Mouse (Mus musculus): ENCODE measurements around the gene Rtf2. TPM values are rescaled to one million over a fixed set of nuclear protein-coding genes. Genes with fewer than 3 reads are reported as not detected.
A peak's percentile ranks its signal among the peaks of the same experiment; 100 is the strongest.

Rtf2 gene
- polyA plus RNA-seq, 1 experiment from 2014 or later: 73.6 TPM

DNA sequence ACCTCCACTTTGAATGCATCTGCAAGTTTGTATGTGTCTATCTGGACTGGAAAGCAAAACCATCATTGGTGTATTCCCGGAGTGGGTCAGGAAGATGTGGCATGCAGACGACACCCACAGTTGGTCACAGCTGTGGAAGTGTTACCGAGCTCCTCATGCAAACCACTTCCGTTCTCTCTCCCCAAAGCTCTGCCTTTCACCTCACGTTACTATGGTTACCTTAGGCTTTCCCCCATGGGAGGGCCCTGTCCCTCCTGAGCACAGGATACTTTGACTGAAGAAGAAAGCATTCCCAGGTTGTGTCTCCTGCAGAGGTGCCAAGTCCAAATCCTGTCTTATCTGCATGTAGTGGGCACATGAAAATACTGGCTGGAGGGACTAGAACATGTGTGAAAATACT lies 6.6 kb upstream of the Rtf2 start:
- ATAC-seq (ENCODE audit: insufficient read depth): no peak
- Histone ChIP-seq H3K4me3 (ENCODE audit: low read depth, low read length) (no peak overlapping the region), H3K4me1 (ENCODE audit: insufficient read depth) (no peaks in the 10 kb centered on the region), H3K36me3 (ENCODE audit: insufficient read depth) (no peaks in the 10 kb centered on the region), H3K4me2 (no peak overlapping the region), H3K27me3 (ENCODE audit: insufficient read depth, low read length) (no peaks in the 10 kb centered on the region), H3K27ac (ENCODE audit: low read depth) (no peak overlapping the region), H3K9ac (no peak overlapping the region), H3K9me3 (ENCODE audit: low read depth, low read length) (no peaks in the 10 kb centered on the region)
- WGBS: 27% methylated on average over 5 of the region's 5 CpGs
- DNase-seq: no peak
- TF ChIP-seq CTCF (IDR thresholded peaks at IDR 0.05; ENCODE audit: low read depth): no peak

DNA sequence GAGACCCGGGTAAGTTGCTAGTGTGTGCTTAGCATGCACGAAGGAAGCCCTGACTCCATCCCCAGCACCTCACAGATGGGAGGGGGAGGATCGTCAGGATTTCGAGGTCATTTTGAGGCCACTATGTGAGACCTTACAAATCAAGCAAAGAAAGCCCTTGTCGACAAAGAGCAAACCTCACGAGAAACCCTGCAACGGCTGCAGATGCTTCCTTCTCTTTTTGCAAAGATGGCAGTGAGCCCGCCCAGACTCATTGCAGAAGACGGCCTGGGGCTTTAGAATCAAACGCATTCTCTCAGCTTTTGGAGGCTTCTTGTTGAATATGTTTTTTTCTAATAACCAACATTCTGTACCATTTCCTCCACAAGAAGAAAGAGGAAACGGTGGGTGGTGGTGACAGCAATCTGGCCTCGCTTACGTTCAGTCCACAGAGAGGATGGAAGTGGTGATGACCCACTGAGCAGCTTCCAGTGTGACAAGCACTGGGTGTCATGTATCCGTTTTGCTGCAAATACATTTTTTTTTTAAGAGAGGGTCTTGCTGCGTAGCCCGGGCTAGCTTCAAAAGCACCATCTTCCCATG lies 2.9 kb upstream of the Rtf2 start:
- Histone ChIP-seq H3K9ac (no peak overlapping the region), H3K4me2 (no peak overlapping the region), H3K9me3 (ENCODE audit: low read depth, low read length) (no peaks in the 10 kb centered on the region), H3K4me3 (ENCODE audit: low read depth, low read length) (no peak overlapping the region), H3K27me3 (ENCODE audit: insufficient read depth, low read length) (no peaks in the 10 kb centered on the region), H3K27ac (ENCODE audit: low read depth) (no peak overlapping the region), H3K36me3 (ENCODE audit: insufficient read depth) (no peaks in the 10 kb centered on the region), H3K4me1 (ENCODE audit: insufficient read depth) (no peaks in the 10 kb centered on the region)
- TF ChIP-seq CTCF (IDR thresholded peaks at IDR 0.05; ENCODE audit: low read depth): no peak
- ATAC-seq (ENCODE audit: insufficient read depth): no peak
- DNase-seq: no peak
- 50% methylated on average over 16 of the region's 16 CpGs for WGBS

DNA sequence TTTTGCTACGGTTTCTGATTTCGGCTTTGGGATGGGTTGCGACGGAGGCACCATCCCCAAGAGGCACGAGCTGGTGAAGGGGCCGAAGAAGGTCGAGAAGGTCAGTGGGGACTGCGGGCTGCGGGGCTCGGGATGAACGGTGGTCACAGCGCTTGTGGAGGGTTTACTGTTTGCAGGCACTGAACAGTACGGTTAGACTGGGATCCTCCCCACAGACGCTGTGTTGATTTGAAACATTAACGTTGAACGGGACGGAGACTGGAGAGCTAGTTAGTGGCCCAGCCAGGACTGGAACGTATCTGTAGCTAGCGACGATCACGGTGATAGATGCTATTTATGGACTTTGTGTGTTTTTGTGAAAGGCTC lies 267 bp downstream of the Rtf2 start:
- DNase-seq (no peak), ATAC-seq (ENCODE audit: insufficient read depth) (peak; percentile 53)
- H3K27me3 ChIP-seq (ENCODE audit: insufficient read depth, low read length): no peaks in the 10 kb centered on the region
- H3K4me1 ChIP-seq (ENCODE audit: insufficient read depth): no peaks in the 10 kb centered on the region
- peak overlapping the region; percentile 78 for H3K4me3 ChIP-seq (ENCODE audit: low read depth, low read length)
- peak overlapping the region; percentile 55 for H3K9ac ChIP-seq
- peaks cover 9% of the 10 kb centered on the region; the same call in 1 of the 2 replicates for H3K36me3 ChIP-seq (ENCODE audit: insufficient read depth)
- no peaks in the 10 kb centered on the region for H3K9me3 ChIP-seq (ENCODE audit: low read depth, low read length)
- under 1% methylated on average over 21 of the region's 21 CpGs for WGBS
- peak overlapping the region; percentile 50 for H3K27ac ChIP-seq (ENCODE audit: low read depth)
- TF ChIP-seq CTCF (IDR thresholded peaks at IDR 0.05; ENCODE audit: low read depth): no peak
- peak overlapping the region; percentile 87 for H3K4me2 ChIP-seq

DNA sequence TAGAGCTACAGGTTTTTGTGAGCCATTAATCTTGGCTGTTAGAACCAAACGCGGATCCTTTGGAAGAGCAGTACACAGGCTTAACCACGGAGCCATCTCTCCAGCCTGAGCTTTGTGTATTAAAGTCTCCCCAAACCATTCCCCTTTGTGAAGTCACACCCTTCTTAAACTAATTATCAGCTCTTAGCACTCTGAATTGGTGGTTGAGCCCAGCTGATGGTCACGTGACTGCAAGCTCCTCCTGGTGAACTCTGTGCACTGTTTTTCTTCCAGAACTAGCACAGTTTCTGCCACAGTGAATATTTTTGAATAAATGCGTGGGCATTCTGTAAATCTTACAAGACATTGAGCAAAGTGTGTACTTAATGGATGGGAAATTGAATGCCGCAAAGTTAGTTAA lies 820 bp downstream of the Rtf2 start:
- Histone ChIP-seq H3K9me3 (ENCODE audit: low read depth, low read length) (no peaks in the 10 kb centered on the region), H3K4me1 (ENCODE audit: insufficient read depth) (no peaks in the 10 kb centered on the region), H3K9ac (peak overlapping the region; percentile 55), H3K36me3 (ENCODE audit: insufficient read depth) (peaks cover 14% of the 10 kb centered on the region; the same call in 1 of the 2 replicates), H3K4me2 (peak overlapping the region; percentile 87), H3K27ac (ENCODE audit: low read depth) (no peak overlapping the region), H3K27me3 (ENCODE audit: insufficient read depth, low read length) (no peaks in the 10 kb centered on the region), H3K4me3 (ENCODE audit: low read depth, low read length) (peak overlapping the region; percentile 78)
- ATAC-seq (ENCODE audit: insufficient read depth) (no peak), DNase-seq (no peak)
- WGBS: 27% methylated on average over 6 of the region's 6 CpGs
- no peak for TF ChIP-seq CTCF (IDR thresholded peaks at IDR 0.05; ENCODE audit: low read depth)

DNA sequence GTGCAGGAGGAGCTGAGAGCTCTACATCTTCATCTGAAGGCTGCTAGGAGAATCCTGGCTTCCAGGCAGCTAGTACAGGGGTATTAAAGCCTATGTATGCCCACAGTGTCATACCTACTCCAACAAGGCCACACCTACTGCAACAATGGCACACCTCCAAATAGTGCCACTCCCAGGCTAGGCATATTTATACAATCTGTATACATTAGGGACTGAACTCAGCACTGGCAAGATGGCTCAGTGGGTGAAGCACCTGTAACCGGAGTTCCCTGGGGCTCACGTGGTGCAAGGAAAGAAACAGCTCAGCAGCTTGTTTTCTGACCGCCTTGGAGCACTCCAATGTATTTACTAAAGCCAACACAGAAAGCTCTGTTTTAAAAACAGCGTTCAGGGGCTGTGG lies 5.3 kb downstream of the Rtf2 start:
- H3K9ac ChIP-seq: no peak overlapping the region
- ATAC-seq (ENCODE audit: insufficient read depth) (no peak), DNase-seq (no peak)
- no peak overlapping the region for H3K27ac ChIP-seq (ENCODE audit: low read depth)
- WGBS: 88% methylated on average over 4 of the region's 4 CpGs
- no peak overlapping the region for H3K4me2 ChIP-seq
- H3K4me3 ChIP-seq (ENCODE audit: low read depth, low read length): no peak overlapping the region
- TF ChIP-seq CTCF (IDR thresholded peaks at IDR 0.05; ENCODE audit: low read depth): no peak
- no peaks in the 10 kb centered on the region for H3K27me3 ChIP-seq (ENCODE audit: insufficient read depth, low read length)
- peaks cover 59% of the 10 kb centered on the region for H3K36me3 ChIP-seq (ENCODE audit: insufficient read depth)
- H3K4me1 ChIP-seq (ENCODE audit: insufficient read depth): no peaks in the 10 kb centered on the region
- no peaks in the 10 kb centered on the region for H3K9me3 ChIP-seq (ENCODE audit: low read depth, low read length)

DNA sequence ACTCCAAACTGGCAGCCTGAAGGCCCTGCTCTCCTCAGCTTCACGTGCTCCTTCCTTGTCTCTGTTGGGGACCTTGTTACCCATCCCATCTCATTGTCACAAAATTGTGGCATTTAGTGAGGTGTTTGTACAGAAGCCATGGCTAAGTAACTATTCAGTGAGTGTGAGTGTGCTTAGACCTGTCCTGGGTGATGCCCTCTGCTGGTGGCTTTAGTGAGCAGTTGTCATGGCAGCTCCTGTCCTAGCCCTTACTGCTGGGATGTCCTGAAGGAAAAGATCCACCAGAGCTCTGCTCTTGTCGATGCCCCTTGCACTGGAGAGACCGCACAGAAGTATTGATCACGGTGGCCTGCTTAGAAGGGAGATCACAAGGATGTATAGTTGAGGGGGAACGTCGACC lies 7.0 kb downstream of the Rtf2 start:
- peaks cover 71% of the 10 kb centered on the region for H3K36me3 ChIP-seq (ENCODE audit: insufficient read depth)
- ATAC-seq (ENCODE audit: insufficient read depth) (peak; percentile 21; the same call in 1 of the 2 replicates), DNase-seq (peak; percentile 61)
- no peaks in the 10 kb centered on the region for H3K4me1 ChIP-seq (ENCODE audit: insufficient read depth)
- H3K27me3 ChIP-seq (ENCODE audit: insufficient read depth, low read length): no peaks in the 10 kb centered on the region
- TF ChIP-seq CTCF (IDR thresholded peaks at IDR 0.05; ENCODE audit: low read depth): peak; percentile 66
- no peak overlapping the region for H3K27ac ChIP-seq (ENCODE audit: low read depth)
- H3K9ac ChIP-seq: no peak overlapping the region
- H3K9me3 ChIP-seq (ENCODE audit: low read depth, low read length): no peaks in the 10 kb centered on the region
- no peak overlapping the region for H3K4me3 ChIP-seq (ENCODE audit: low read depth, low read length)
- 81% methylated on average over 6 of the region's 6 CpGs for WGBS
- no peak overlapping the region for H3K4me2 ChIP-seq

DNA sequence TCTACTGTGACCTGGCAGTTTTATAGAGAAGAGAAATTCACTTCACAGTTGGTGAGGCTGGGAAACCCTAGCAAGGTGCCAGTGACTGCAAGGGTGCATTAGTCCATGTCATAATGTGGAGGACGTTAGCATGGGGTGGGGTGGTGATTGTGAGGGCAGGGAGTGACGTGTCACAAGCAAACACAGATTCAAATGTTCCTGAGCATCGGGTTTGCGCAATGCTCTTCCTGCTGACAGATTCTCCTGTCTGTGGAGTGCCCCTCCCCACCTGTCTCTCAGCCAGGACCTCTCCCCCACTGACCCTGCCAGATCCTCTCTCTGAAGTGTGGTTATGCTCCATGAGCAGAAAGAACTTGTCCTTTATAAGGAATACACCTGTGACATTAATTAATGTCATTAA lies 8.0 kb downstream of the Rtf2 start:
- Histone ChIP-seq H3K4me2 (no peak overlapping the region), H3K9ac (no peak overlapping the region), H3K27ac (ENCODE audit: low read depth) (no peak overlapping the region), H3K4me1 (ENCODE audit: insufficient read depth) (no peaks in the 10 kb centered on the region), H3K36me3 (ENCODE audit: insufficient read depth) (peaks cover 81% of the 10 kb centered on the region), H3K27me3 (ENCODE audit: insufficient read depth, low read length) (no peaks in the 10 kb centered on the region), H3K4me3 (ENCODE audit: low read depth, low read length) (no peak overlapping the region), H3K9me3 (ENCODE audit: low read depth, low read length) (no peaks in the 10 kb centered on the region)
- DNase-seq (no peak), ATAC-seq (ENCODE audit: insufficient read depth) (no peak)
- WGBS: 86% methylated on average over 4 of the region's 4 CpGs
- no peak for TF ChIP-seq CTCF (IDR thresholded peaks at IDR 0.05; ENCODE audit: low read depth)

DNA sequence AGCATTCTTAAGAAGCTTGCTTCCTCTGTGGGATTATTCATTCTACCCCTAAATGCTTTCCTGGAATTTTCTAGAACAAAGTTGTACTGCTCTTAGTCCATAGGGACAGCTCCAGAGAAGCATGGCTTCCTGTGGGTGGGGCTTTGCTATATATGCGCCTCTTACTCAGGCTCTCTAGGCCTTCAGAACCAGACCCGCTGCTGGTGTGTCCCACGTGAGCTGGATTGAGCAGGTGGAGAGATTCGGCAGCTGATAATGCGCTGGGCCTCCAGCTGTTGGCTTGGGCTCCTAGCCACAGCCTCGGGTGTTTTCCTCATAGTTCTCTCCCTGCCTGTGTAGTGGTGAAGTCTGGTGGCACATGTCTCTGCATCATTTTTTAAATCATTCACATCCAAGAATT lies 10.3 kb downstream of the Rtf2 start:
- peaks cover 78% of the 10 kb centered on the region for H3K36me3 ChIP-seq (ENCODE audit: insufficient read depth)

More for the DNA sequence above, 10.3 kb downstream of the Rtf2 start:
- no peak overlapping the region for H3K4me2 ChIP-seq
- TF ChIP-seq CTCF (IDR thresholded peaks at IDR 0.05; ENCODE audit: low read depth): no peak
- H3K4me1 ChIP-seq (ENCODE audit: insufficient read depth): no peaks in the 10 kb centered on the region
- H3K9me3 ChIP-seq (ENCODE audit: low read depth, low read length): no peaks in the 10 kb centered on the region
- DNase-seq (no peak), ATAC-seq (ENCODE audit: insufficient read depth) (no peak)
- 83% methylated on average over 6 of the region's 6 CpGs for WGBS
- H3K27ac ChIP-seq (ENCODE audit: low read depth): no peak overlapping the region
- H3K27me3 ChIP-seq (ENCODE audit: insufficient read depth, low read length): no peaks in the 10 kb centered on the region
- no peak overlapping the region for H3K4me3 ChIP-seq (ENCODE audit: low read depth, low read length)
- H3K9ac ChIP-seq: no peak overlapping the region

Measured in lung, embryonic 14.5 days (tissue).